Mouse (Mus musculus) olfactory bulb, adult 2 months (tissue): ENCODE results near the gene Fermt3. TPM values are rescaled to one million over a fixed set of nuclear protein-coding genes. Genes with fewer than 3 reads are reported as not detected.

Source experiments
- H3K27ac ChIP-seq: fragments of 200-500 bp; 2 replicates; pipeline ENCODE4 v1.5.1; 2012; ENCODE audit warnings: low read depth, low read length; ENCODE audit not compliant: insufficient read depth
- H3K4me1 ChIP-seq: fragments of 200-500 bp; 2 replicates; pipeline ENCODE4 v1.6.1; 2012; ENCODE audit warnings: low read length; ENCODE audit not compliant: control insufficient read depth, insufficient read depth
- H3K4me3 ChIP-seq: fragments of 200-500 bp; 2 replicates; pipeline ENCODE4 v1.5.1; 2012; ENCODE audit warnings: mild to moderate bottlenecking, low read depth, low read length, moderate library complexity; ENCODE audit not compliant: insufficient read depth
- CTCF ChIP-seq: fragments of 200-500 bp; IDR thresholded peaks from 2 replicates; pipeline ENCODE4 v1.5.1; 2012; ENCODE audit warnings: low read depth, mild to moderate bottlenecking, low read length, moderate library complexity; ENCODE audit not compliant: insufficient read depth
- POLR2A ChIP-seq: fragments of 200-500 bp; IDR thresholded peaks from 2 replicates; pipeline ENCODE4 v1.6.1; 2012; ENCODE audit warnings: mild to moderate bottlenecking, low read depth, low read length, moderate library complexity; ENCODE audit not compliant: insufficient read depth
- WGBS: fragments of 180-500 bp; shearing (Covaris S2); methylation state at CpG from one replicate; pipeline ENCODE4 v1.1.7; 2018; 5-methylcytosine and 5-hydroxymethylcytosine counted together
- polyA plus RNA-seq: library from polyadenylated mRNA; stranded (reverse); fragments of >200 nt; gene quantifications from 2 replicates; pipeline ENCODE4 v1.2.4, GENCODE M21; 2012; ENCODE audit warnings: low replicate concordance; ENCODE audit not compliant: missing spikeins, insufficient read depth, insufficient read length

The Fermt3 gene
- polyA plus RNA-seq, 1 experiment, result not detected

DNA sequence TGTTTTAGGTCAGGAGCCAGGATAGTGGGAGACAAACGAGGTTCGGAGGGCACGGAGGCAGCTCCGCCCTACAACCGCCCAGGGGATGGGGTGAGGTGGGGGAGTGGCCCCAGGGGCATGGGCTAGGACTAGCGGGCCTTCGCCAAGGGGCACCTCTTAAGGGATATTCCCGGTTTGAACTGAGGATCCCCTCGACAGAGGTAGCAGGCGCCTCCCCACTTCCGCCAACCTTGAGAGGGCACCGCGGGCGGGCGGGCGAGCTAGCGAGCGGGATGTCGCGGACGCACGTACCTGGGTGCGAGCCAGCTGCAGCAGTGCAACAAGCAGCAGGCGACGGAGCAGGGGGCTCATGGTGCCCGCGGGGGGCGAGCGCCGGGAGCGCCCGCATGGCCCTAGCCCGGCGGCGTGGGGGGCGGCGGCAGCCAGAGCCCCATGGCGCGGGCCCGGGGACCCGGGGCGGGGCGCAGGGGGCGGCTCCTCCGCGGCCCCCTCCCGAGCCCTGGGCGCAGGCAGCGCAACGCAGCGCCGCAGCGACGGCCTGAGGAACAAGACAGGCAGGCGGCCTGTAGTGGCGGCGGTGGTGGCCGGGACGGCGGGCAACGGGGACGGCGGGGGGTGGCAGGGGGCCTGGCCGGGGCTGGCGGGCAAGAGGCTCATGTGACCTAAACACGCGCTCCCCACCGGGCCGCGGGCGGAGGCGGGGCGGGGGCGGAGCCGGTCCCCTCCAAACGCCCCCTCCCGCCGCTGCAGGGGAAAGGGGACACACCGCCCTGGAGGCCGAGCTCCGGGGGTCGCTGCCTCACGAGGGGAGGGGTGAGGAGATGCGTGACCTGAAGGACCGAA, 32.0 kb downstream of the Fermt3 start, which contains the start of gene Vegfb:
Gene Vegfb (minus strand): TSS at position 591 of the 843 bp plus-strand sequence.
- peaks cover 13% of the 10 kb centered on the region for H3K4me1 ChIP-seq
- H3K4me3 ChIP-seq, result peak within 1 kb of the TSS; percentile 74
- TF ChIP-seq POLR2A (no peak), CTCF (no peak)
- WGBS, result under 1% methylated on average over 82 of the region's 85 CpGs
- peak within 1 kb of the TSS; percentile 61 for H3K27ac ChIP-seq

DNA sequence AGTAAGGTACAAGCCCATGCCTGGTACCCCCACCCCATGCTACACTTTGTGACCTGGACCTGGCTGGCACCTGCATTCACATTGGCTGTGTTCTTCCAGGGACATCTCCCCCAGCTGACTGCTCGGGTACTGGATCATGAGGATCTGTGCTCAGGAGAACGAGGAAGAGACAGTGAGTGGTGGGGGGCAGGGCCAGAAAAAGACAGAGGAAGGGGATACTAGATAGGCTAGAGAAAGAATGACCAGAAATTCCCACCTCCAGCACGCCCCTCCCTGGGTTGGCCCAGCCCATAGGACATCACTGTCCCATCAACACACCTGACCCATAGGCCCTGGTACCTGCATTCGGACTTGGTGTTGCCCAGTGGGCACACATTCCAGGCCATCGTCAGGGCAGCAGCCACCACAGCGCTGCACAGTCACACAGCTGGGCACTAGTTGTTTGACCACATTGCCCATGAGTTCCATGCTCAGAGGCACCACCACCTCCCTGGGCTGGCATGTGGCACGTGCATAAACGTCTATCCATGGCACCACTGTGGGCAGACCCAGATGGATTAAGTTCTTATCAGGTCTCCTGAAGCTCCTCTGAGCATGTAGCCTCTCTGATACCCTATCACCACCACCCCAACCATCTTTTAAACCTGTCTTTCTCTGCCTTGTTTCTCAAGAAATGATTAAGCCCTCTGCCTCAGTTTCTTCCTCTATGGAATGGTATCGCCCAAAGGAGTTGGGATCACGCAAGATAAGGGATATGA, 33.1 kb downstream of the Fermt3 start:
- Histone ChIP-seq H3K27ac (peak overlapping the region; percentile 55; the same call in 1 of the 2 replicates), H3K4me3 (no peak overlapping the region), H3K4me1 (peaks cover 13% of the 10 kb centered on the region)
- 77% methylated on average over 10 of the region's 10 CpGs for WGBS
- TF ChIP-seq CTCF (no peak), POLR2A (no peak)

DNA sequence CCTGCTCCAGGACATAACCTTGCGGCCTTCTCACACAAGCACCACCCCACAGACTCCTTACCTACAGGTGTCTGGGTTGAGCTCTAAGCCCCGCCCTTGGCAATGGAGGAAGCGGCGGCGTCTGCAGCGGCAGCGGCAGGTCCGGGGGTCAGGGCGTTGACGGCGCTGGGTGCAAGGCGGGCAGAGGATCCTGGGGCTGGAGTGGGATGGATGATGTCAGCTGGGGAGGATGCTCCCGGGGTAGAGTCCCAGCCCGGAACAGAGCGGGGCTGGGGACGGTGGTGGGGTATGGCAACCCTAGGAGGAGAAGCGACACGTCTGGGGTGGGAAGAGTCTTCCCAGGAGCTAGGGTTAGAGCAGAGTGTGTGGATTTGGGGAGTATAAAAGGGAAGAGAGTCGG, 34.0 kb downstream of the Fermt3 start:
- Histone ChIP-seq H3K27ac (no peak overlapping the region), H3K4me3 (no peak overlapping the region), H3K4me1 (peaks cover 13% of the 10 kb centered on the region)
- TF ChIP-seq POLR2A (no peak), CTCF (no peak)
- WGBS, result 92% methylated on average over 19 of the region's 19 CpGs

DNA sequence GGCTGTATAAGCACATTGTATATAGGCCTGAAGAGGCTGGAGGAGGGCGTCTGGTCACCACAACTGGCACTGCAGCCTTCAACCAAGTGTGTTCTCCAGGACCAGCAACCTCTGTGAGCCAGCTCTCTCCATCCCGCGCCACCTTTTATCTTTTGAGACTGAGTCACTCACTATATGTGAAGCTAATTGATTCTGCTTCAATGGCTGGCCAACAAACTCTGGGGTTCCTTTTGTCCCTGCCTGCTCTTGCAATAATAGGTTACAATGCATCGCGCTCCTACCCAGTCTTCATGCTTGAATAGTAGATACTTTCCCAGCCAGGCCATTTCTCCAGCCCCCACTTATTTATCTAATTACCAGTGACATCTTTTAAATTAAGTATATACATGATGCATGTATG, 35.6 kb downstream of the Fermt3 start:
- Histone ChIP-seq H3K27ac (no peak overlapping the region), H3K4me3 (no peak overlapping the region), H3K4me1 (peaks cover 20% of the 10 kb centered on the region)
- WGBS, result 45% methylated on average over 5 of the region's 5 CpGs
- TF ChIP-seq CTCF (no peak), POLR2A (no peak)

DNA sequence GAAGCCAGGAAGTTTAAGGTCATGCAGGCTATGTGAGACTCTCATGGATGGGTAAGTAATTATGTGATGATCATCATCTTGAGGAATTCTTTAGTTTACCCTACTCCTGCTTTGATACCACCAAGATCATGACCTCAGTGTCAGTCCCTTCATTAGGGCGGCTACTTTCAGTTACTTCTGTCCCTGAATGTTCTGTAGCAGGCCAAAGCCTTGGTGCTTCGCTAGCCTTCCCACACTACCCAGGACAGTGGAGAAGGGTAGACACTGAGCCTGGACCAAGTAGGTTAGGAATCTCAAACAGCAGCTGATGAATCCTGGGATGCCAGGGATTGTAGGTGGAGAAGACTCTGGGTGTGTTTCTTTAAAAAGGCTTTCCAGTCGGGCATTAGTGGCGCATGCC, 37.8 kb downstream of the Fermt3 start:
- no peak overlapping the region for H3K4me3 ChIP-seq
- 92% methylated on average over 4 of the region's 4 CpGs for WGBS
- H3K27ac ChIP-seq, result no peak overlapping the region
- TF ChIP-seq POLR2A, result no peak
- peaks cover 23% of the 10 kb centered on the region for H3K4me1 ChIP-seq

DNA sequence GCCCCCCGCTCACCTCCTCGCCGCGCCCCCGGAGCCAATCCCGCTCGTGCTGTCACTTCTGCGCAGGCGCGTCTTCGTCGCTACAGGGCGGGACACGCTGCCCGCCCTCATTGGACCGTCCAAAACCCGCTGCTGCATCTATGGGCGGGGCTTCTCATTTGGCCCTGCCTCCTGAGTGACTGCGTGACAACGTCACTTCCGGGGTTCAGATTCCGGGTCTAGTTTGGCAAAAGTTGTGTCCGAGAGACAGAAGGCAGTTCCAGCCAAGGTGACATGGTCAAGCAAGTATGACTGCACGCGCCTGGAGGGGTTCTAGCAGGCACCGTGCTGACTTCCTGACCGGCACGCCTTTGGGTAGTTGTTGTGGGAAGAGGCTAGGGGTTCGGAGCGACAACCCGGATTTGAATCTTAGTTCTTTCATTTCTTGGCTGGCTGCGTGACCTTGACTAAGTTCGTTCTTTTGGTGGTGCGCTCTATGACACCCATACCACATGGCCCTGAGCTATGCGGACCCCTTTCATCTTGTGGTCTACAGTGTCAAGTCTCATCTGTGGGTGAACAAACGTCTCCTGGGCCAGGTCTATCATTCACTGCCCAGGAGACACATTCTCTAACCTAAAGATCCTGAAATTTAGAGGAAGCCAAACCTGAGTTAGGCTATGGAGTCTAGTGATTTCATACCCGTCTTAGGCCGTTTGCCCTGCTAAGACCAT, 38.7 kb downstream of the Fermt3 start, which contains the start of gene Fkbp2:
Gene Fkbp2 (minus strand): TSS at position 121 of the 713 bp plus-strand sequence.
- H3K4me1 ChIP-seq, result peaks cover 26% of the 10 kb centered on the region
- H3K4me3 ChIP-seq, result peak within 1 kb of the TSS; percentile 70
- peak within 1 kb of the TSS; percentile 84 for H3K27ac ChIP-seq
- no peak for TF ChIP-seq CTCF
- TF ChIP-seq POLR2A, result peak; percentile 69
- 1% methylated on average over 38 of the region's 38 CpGs for WGBS

DNA sequence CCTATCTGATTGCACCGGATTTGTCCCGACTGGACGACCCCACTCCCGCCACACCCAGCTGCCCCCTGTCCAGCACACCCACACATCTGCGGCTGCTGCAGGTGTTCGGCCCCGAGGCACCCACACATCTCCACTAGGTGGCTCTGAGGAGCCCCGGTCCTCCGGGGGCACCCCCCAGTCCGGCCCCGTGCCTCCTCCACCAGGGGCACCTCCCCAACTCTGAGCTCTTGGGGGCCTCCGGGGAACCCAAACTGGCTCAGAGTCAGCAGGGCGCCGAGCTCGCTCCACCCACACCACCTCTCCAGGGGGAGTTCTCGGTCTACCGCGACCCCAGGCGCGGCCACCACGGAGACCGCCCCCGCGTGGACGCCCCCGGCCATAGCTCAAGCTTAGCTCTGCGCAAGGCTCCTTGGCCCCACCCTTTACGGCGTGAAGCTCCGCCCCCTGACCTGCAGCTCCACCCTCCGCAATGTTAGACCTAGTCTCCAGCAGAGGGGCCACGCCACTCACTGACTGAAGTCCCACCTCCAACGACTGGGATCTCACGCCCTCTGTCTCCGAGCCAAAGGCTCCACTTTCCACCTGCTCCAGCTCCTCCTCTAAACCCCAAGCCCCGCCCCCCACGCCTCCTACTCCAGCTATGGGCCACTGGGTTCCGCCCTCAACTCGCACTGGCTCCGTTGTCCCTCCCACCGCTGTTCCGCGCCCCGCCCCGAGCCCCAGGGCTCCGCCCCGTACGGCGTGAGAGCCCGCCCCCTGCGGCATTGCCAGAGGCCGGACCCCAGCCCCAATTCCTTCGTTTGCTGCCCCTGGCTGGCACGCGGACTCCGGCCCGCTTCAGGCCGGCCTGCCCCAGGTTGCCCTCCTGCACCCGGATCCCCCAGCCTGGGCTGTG, 39.5 kb downstream of the Fermt3 start:
- no peak; the same call in 1 of the 2 replicates for TF ChIP-seq POLR2A
- peak; percentile 85 for TF ChIP-seq CTCF
- Histone ChIP-seq H3K4me3 (peak overlapping the region; percentile 70), H3K4me1 (peaks cover 26% of the 10 kb centered on the region), H3K27ac (peak overlapping the region; percentile 84)
- WGBS, result 1% methylated on average over 59 of the region's 59 CpGs

DNA sequence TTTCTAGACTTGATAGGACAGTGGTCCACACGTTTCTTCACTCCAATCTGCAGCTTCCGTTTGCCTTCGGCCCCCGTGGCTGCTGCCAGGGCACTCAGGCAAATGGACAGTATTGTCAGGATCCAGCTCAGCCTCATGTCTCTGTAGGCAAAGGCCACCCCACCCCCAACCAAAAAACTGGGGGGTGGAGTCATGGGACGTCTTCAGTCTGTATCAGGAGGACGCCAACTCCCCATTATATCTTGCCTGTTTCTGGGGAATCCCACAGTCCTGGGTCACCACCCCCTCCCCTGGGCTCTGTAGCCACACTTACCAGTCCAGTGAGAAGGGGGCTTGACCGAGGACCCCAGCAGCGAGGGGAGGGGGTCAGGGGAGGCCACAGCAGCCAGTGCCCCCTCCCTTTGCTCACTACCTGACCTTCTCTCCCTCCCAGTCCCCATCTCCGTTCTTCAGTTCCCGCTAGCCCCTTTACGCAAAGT, 40.2 kb downstream of the Fermt3 start:
- Histone ChIP-seq H3K27ac (peak overlapping the region; percentile 84), H3K4me1 (peaks cover 27% of the 10 kb centered on the region), H3K4me3 (peak overlapping the region; percentile 70)
- 8% methylated on average over 11 of the region's 11 CpGs for WGBS
- TF ChIP-seq CTCF (no peak), POLR2A (no peak)
